Mouse (Mus musculus): ENCODE results near the gene Ly6g6c. TPM values are rescaled to one million over a fixed set of nuclear protein-coding genes. Genes with fewer than 3 reads are reported as not detected.

Gene Ly6g6c
- total RNA-seq, 2 experiments from 2014 or later, result not detected

DNA sequence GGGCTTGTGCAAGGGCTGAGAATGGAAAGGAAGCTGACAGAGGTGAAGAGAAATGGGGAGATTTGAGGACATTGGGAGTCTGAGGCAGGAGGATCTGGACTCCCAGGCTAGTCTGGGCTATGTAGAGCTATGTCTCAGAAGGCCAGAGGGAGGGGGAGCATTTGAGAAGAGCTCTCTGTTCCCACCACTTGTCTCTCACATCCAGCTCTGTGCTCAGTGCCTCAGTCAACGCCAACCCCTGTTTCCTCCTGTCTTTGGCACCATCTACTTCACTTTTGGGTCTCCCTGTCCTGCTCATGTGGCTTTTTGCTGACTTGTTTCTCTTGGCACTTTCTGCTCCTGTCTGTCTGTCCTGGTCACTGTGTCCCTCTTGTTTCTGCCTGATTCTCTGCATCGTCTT is 12.1 kb downstream of the Ly6g6c start:
- no peak for ATAC-seq (replicated peaks; ENCODE audit: low FRiP score, low TSS enrichment, poor library complexity, severe bottlenecking)

DNA sequence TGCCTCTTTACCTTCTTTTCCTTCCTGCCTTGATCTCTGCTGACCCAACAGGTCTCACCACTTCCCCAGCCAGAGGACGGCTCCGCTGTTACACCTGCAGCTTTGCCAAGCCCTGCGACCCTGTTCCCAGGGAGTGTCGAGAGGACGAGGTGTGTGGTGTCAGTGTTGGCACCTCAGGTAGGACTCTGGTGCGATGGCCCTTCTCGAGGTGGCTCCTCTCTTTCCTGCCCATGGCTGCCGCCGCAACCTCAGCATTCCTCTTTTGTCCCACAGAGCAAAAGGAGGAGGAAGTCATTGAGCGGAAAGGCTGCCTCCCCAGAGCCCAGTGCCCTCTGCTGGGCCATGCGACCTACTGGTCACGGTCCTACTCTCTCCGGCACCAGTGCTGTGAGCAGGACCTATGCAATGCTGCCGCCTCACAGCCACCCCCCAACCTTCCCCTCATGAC is 12.6 kb downstream of the Ly6g6c start, which contains the start of gene Ly6g6d:
Gene Ly6g6d (minus strand): TSS at position 280 of the 448 bp plus-strand sequence.
- no peak for ATAC-seq (replicated peaks; ENCODE audit: low FRiP score, low TSS enrichment, poor library complexity, severe bottlenecking)

DNA sequence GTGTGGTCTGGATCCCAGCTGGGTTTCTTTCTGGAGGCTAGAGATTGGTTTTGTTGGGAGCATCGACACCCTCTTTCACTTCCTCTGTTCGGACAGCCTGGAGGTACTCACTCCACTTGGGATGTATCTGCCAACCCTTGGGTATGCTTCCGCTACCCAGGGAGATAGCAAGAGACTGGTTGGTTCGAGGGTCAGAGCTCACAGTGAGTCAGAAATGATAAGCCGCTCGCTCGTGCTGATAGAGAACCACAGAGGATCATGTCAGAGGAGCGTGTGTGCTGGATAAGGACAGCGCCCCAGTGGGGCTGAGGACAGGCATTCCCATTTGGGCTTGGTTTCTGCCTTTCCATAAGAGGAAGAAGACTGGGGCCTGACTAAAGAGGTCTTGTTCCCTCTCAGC is 14.6 kb downstream of the Ly6g6c start:
- peak; percentile 93 for ATAC-seq (replicated peaks; ENCODE audit: low FRiP score, low TSS enrichment, poor library complexity, severe bottlenecking)

DNA sequence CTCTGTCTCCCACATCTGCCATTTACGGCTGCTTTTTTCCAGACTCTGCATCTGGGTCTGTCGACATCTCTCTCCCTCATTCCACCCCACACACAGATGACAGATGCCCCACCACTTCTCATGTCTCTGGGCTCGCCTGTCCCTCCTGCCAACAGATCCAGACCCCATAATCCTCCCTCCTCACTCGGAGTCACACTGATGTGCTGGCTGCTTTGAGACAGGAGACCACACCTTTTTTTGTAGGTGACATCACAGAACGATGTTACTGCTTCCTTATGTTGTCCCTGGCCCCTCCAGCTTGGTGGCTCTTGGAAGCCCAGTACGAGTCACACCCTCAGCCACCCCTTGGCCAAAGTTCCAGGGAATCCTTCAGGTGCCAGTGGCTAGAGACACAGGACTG is 15.1 kb downstream of the Ly6g6c start:
- peak; percentile 29 for ATAC-seq (replicated peaks; ENCODE audit: low FRiP score, low TSS enrichment, poor library complexity, severe bottlenecking)

DNA sequence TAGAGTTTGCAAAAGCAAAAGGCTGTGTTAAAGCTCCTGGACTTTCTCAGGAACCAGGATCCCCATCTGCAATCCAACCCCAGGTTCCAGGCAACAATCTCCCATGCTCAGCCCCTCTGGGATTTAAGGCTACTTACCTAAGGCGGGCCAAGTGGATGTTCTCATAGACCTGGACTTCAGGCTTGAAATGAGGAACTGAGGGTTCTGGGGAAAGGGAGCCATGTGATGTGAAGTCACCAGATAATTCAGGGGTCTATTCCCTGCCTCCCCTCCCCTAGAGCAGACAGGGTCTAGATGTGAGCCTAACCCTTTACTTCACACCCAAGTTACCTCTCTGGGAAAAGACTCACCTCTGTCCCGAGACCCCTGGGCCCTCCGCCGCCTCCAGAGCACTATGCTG is 15.5 kb downstream of the Ly6g6c start:
- ATAC-seq (replicated peaks; ENCODE audit: low FRiP score, low TSS enrichment, poor library complexity, severe bottlenecking), result no peak

DNA sequence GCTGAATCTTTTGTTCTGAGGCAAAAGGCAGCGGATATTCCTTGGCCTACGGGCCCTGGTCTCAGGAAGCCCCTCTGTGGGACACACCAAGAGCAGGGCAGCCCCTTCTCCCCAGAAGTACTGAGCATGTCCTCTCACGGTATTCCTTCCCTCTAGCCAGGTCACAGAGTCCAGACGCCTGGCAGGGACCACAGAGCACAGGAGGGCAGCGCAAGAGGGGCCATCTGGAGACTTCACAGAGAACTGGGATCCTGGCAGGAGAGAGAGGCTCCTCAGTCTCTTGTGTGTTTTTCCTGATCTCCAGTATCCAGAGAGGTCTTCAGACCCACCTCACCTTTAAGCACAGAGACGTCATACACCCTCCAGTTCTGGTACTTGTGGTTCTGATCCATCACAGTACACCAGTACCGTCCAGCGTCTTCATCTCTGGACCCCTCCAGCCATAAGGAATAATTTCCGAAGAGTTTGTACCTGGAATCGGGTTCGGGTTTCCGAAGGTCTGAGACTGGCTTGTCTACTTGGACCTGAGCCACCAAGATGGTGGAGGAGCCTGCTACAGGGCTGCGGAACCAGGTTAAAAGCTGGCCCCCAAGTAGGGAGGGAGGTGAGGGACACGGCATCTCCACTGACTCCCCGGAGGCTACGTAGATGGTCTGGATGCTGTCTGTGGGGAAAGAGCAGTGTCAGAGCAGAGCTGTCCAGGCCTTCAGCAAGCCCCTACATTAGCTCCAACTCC is 17.8 kb downstream of the Ly6g6c start:
- ATAC-seq (replicated peaks; ENCODE audit: low FRiP score, low TSS enrichment, poor library complexity, severe bottlenecking), result no peak

DNA sequence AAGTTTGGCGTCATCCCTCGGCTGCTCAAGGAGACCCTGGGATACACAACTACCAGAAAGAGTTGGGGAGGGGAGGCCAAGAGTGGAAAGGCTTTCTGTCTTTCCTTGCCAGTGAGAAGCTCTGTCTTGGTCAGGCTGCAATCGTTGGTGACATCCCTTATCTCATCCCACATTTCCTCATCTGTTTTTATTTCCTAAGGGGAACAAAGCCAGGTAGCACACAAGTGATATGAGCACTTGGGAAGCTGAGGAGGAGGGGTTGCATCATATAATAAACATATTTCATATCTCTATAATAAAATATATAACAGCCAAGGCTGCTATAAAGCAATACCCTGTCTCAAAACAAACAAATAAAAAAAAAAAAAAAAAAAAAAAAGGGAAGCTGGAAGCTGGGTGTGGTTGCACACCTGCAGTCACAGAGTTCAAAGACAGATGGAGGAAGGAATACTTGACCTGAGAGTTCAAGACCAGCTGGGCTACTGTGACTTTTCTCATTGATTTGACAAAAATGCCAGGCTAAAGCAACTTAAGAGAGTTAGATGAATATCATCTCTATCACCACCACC is 18.8 kb downstream of the Ly6g6c start:
- no peak for ATAC-seq (replicated peaks; ENCODE audit: low FRiP score, low TSS enrichment, poor library complexity, severe bottlenecking)

DNA sequence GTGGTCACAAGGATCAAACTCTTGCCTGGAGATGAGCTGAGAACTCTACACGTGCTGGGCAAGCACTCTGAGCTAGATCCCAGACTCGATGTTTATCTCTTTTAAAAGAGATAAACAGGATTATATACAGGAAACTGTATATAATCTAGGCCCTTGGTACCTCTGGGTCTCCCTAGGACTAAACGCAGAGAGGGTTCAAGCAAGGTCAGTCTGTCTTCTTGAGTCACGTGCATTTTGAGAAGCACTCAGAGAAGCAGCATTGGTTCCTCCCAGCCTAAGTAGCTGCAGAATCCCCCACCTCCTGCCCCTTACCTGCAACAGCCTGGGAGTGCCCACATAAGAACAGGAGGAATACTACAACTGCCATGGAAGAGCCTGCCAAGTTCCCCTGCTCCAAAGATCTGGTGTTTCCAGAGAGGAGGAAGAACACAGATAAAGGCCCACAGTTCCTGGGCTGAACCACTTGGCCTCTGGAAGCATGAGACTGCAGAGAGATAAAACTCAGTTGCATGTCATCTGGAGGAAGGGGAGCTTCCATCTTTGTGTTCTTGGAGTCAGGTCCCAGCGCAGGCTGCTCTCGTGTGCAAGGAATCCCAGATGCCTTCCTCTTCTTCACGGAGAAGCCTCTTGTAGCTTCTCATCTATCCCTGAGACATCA is 20.1 kb downstream of the Ly6g6c start, which contains the start of gene Ly6g6f:
Gene Ly6g6f (minus strand): TSS at position 403 of the 658 bp plus-strand sequence.
- no peak for ATAC-seq (replicated peaks; ENCODE audit: low FRiP score, low TSS enrichment, poor library complexity, severe bottlenecking)

DNA sequence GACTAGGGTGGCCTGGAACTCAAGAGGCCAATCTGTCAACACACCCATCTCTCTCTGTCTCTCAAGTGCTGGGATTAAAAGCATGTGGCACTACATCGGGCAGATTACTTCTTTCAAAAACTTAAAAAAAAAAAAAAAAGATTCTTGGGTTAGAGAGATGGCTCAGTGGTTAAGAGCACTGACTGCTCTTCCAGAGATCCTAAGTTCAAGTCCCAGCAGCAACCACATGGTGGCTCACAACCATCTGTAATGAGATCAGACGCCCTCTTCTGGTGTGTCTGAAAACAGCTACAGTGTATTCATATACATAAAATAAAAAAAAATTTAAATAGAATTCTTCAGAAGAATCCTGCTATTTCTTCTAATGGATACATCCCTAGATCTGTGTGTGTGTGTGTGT is 23.0 kb downstream of the Ly6g6c start:
- ATAC-seq (replicated peaks; ENCODE audit: low FRiP score, low TSS enrichment, poor library complexity, severe bottlenecking), result no peak

DNA sequence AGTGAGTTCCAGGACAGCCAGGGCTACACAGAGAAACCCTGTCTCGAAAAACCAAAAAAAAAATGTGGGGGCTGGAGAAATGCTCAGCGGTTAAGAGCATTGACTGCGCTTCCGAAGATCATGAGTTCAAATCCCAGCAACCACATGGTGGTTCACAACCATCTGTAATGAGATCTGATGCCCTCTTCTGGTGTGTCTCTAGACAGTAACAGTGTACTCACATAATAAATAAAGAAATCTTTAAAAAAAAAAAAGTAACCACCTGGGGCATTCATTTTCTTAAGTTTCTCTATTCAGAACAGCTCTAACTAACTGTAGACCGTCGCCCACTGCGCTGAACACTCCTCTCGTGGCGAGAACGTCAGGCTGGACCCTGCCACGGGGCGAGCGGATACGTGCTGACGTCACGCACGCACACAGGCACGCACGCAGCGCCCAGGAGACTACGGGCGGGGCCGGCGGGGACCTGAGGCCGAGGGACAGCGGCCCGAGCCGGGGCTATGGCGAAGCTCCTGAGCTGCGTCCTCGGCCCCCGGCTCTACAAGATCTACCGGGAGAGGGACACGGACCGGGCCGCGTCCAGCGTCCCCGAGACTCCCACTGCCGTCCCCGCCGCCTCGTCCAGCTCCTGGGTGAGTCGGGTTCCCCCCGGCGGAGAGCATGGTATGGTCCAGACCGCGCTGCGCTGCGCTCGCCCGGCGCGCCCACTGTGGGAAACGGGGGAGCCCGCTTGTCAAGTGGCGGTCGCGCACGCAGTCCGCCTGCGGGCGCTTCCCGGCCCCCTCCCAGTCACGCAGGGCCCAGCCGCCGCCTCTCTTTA is 23.8 kb downstream of the Ly6g6c start, which contains the start of gene Abhd16a:
Gene Abhd16a (plus strand): TSS at position 439 of the 820 bp plus-strand sequence.
- ATAC-seq (replicated peaks; ENCODE audit: low FRiP score, low TSS enrichment, poor library complexity, severe bottlenecking), result peak; percentile 86

DNA sequence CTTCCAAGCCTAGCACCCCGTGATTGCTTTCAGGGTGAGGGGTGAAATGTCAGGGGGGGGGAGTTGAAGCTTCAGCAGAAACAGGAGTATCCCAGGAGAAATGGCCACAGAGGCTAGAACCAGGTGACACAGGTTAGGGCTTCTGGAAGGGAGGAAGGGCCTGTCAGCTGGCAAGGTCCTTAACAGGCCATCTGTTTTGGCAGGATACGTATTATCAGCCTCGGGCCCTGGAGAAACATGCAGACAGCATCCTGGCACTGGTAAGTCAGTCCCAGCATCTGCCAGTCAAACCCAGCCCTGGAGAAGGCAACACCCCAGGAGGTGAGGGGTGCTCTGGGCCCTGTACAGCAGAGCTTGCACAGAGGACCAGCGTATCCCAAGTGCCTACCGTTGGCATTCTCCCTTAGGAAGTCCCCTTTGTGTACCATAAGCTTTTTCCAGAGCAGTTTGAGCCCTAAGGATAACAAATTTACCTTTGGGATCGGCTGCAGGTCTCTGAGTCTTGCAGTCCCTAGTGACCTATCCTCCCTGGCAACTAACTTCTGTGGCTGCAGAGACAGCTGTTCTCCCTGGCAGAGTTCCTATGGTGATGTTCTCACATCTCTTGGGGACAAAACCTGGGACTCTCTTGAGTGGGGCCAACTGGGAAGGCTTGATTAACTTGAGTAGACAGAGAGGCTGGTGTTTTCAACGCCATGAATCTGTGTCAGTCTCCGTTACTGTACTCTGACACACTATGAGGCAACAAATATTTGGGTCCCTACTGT is 25.2 kb downstream of the Ly6g6c start:
- peak; percentile 84 for ATAC-seq (replicated peaks; ENCODE audit: low FRiP score, low TSS enrichment, poor library complexity, severe bottlenecking)

DNA sequence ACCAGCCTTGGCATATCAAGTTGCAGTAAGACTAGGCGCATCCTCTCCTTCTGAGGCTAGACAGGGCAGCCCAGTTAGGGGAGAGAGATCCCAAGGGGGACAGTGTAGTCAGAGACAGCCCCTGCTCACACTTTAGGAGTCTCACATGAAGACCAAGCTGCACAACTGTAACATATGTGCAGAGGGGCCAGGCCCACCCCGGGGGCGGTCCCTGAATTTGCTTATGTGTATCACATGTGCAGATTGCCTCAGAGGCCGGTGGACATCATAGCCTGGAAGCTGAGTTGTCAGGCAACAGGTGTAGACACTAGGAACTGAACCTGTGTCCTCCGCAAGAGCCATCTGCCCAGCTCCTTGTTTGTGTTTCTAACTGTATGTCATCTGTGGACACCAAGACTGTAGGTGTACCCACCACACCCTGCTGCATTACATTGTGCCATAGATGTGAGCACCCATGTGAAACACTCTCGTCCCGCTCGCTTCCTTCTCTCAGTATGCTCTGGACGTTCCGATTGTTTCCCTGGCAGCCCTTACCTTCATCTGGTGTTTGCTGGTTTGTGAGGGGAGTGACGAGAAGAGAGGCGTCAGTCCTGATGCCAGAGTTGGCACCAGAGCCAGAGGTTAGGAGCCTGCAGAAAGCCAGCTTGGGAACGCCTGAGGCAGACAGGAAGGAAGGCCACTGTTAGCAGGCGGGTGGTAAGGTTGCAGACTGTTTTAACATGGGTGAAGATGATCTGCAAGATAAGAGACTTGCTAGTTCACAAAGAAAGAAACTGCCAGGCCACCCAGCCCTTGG is 27.4 kb downstream of the Ly6g6c start:
- ATAC-seq (replicated peaks; ENCODE audit: low FRiP score, low TSS enrichment, poor library complexity, severe bottlenecking), result no peak

DNA sequence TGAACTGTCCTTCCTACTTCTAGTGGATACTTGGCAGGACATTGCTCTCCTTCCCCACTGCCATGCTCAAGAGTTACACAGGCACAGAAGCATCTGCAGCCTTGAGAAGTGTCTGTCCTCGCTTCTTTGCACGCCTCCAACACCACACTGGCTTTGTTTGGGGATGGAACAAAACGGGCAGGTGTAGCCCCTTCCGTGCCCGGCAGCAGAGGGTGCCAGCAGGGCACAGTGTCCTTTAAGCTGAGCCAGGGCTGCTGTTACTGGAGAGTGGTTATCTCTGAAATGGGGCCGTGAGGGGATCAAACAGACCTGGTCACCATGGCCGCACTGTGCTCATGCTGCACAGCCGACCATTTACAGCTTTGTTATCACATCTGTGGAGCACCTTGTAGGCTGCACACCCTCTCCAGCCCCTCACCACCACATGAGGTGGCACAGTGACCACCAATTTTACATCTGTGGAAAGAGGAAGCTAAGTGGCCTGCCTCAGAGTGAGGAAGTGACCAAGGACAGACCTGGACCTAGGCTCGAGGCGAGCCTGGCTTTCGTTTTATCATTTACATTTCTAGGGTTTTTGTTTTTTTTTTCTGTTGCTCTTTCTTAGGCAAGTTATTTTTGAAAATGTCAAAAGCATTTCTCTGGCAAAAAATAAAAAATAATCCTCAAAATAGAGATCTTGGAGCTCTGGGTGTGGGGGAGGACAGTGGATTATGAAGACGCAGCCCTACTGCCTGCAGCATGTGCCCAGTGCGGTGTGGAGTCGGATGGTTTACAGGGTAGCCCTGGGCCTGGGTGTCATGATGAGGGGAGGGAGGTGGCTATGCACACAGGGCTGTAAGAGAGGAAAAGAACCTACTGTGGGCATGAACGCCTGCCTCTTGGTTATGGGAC is 29.5 kb downstream of the Ly6g6c start:
- no peak for ATAC-seq (replicated peaks; ENCODE audit: low FRiP score, low TSS enrichment, poor library complexity, severe bottlenecking)

DNA sequence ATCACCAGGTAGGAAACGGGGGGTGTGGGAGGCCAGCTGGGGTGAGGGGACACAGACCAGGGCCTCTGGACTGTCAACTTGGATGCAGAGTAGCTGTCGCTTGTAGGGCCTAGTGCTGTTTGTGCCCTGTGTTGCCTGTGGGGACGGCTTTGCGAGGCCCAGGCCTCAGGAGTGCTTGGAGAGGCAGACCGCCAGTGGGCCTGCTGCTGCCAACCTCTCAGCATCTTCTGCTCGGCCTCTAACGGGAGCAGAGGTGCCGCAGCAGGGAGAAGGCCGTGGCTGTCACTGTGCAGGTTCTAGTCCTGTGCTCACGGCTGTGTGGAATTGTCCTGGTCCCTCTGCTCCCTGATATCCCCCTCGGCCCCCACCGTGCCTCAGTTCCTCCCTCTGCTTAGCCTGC is 31.4 kb downstream of the Ly6g6c start:
- ATAC-seq (replicated peaks; ENCODE audit: low FRiP score, low TSS enrichment, poor library complexity, severe bottlenecking), result no peak

DNA sequence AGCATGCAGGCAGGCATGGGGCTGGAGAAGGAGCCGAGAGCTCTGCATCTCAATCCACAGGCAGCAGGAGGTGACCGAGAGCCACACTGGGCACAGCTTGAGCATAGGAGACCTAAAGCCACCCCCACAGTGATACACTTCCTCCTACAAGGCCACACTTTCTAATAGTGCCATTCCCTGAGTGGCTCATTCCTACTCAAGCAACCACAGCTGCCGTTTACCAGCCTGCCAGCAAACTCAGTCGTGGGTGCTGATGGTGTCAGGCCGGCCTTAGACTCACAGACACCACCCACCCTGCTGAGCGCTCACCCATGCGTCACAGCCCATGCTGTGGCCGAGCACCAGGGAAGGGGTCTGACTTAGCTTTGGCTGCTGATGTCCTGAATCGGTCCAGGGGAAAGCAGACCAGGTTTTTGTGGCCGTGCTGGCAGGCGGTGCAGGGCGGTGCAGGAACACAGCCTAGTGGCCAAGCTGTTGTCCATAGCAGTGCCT is 32.0 kb downstream of the Ly6g6c start:
- ATAC-seq (replicated peaks; ENCODE audit: low FRiP score, low TSS enrichment, poor library complexity, severe bottlenecking), result no peak

DNA sequence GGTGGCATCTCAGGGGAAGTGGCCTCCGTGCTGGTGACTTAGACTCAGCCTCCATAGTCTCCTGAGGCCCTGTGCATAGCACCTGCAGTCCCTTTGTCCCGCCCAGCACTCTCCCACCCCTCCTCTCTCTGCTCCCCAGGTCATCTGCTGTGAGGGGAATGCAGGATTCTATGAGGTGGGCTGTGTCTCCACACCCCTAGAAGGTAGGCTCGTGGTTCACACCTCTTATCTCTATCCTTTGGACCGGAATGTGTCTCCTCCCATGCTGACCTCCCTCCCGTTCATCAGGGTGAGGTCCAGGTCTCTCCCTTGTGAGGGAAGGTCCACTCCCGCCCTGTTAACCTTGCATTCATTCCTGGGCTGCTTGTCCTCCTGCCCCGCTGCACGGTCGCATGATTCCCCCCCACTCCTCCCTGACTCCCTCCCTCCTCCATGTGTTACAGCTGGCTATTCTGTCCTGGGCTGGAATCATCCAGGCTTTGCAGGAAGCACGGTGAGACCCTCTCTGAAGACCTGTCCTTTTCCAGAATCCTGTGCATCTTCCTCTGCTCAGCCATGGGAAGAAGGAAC is 35.1 kb downstream of the Ly6g6c start:
- ATAC-seq (replicated peaks; ENCODE audit: low FRiP score, low TSS enrichment, poor library complexity, severe bottlenecking), result no peak

DNA sequence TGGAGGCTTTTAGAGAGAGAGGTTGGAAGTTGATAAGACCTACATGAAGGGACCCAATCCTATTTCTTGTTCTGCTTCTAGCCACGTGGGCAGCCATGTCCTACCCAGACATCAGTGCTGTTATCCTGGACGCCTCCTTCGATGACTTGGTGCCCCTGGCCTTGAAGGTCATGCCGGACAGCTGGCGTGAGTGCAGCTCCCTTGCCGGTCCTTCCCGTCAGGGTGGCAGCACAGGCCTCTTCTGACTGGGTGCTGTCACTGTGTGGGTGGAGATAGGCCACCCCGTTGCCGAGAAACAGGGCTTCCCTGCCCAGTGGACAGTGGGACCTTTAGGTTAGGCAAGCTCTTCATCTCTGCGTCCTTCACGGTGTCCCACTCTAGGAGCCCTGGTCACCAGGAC is 36.0 kb downstream of the Ly6g6c start:
- ATAC-seq (replicated peaks; ENCODE audit: low FRiP score, low TSS enrichment, poor library complexity, severe bottlenecking), result no peak

Data from megakaryocyte-erythroid progenitor cell, adult 5-6 weeks (primary cell).